Mouse (Mus musculus): Measurements from ENCODE around the gene Magi2. TPM values are rescaled to one million over a fixed set of nuclear protein-coding genes. Genes with fewer than 3 reads are reported as not detected.
"Not testable (repeated sequence)": the region's sequence is repeated elsewhere in the genome, so short reads cannot be mapped to it uniquely, and the experiment has no call there.

Magi2 gene
- polyA plus RNA-seq, 1 experiment from 2014 or later, result 6.1 TPM

DNA sequence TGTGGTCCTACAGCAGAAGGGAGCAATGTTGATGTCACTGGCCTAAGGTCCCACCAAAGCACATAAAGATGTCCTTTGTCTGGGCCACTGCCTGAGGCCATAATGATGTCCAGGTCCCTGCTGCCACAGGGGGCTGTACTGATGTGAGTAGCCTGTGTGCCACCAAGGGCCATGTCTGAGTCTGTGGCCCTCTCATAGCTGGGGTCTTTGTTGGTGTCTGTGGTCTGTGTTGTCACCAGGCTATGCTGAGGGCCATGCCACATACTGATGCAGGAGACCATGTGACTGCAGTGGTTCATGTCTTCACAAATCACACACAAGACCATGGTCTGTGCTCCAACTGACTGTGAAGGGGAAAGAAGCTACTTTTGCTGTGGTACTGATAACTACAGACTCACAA lies 1015.7 kb downstream of the Magi2 start:
- no peak overlapping the region for H3K27ac ChIP-seq (ENCODE audit: low read depth, low read length)
- no peak for ATAC-seq (ENCODE audit: insufficient read depth, low FRiP score, low TSS enrichment)
- H3K4me3 ChIP-seq (ENCODE audit: low read depth, low read length), result no peak overlapping the region
- DNase-seq (ENCODE audit: low spot score), result no peak
- no peaks in the 10 kb centered on the region for H3K4me1 ChIP-seq (ENCODE audit: control insufficient read depth, insufficient read depth, low read length)
- H3K9me3 ChIP-seq (ENCODE audit: control insufficient read depth, low read length), result no peaks in the 10 kb centered on the region
- H3K9ac ChIP-seq (ENCODE audit: low read length), result no peak overlapping the region
- H3K4me2 ChIP-seq (ENCODE audit: low read depth), result no peak overlapping the region
- no peaks in the 10 kb centered on the region for H3K36me3 ChIP-seq (ENCODE audit: control insufficient read depth, insufficient read depth, low read length)
- no peaks in the 10 kb centered on the region for H3K27me3 ChIP-seq (ENCODE audit: control insufficient read depth, insufficient read depth, low read length)

DNA sequence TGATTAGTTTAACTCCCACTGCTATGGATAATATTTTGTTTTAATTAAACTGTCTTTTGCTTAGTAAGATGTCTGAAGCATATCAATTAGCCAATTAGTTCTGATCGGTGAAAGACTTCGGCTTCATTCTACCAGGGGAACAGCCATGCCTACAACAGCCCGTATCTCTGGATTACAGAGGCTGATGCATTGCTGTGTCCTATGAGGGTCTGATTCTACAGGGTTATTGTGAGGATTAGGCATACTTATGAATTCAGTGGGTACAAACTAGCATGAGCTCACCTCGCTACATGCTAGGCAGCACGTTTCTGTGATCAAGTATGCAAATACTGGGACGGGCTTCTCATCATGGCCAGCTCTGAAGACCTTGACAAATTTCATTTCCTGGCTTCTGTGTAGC lies 1022.5 kb downstream of the Magi2 start:
- H3K9ac ChIP-seq (ENCODE audit: low read length), result no peak overlapping the region
- no peak for ATAC-seq (ENCODE audit: insufficient read depth, low FRiP score, low TSS enrichment)
- 93% methylated on average over 6 of the region's 6 CpGs for WGBS

GRCm38 (mm10) chr5:20251541-20251940 lies 1024.7 kb downstream of the Magi2 start:
- ATAC-seq (ENCODE audit: insufficient read depth, low FRiP score, low TSS enrichment), result no peak
- H3K4me1 ChIP-seq (ENCODE audit: control insufficient read depth, insufficient read depth, low read length), result no peaks in the 10 kb centered on the region
- WGBS, result 81% methylated on average over 6 of the region's 6 CpGs

More for the DNA sequence above, 1022.5 kb downstream of the Magi2 start:
- Histone ChIP-seq H3K36me3 (ENCODE audit: control insufficient read depth, insufficient read depth, low read length) (no peaks in the 10 kb centered on the region), H3K9me3 (ENCODE audit: control insufficient read depth, low read length) (no peaks in the 10 kb centered on the region), H3K4me2 (ENCODE audit: low read depth) (no peak overlapping the region), H3K27ac (ENCODE audit: low read depth, low read length) (no peak overlapping the region), H3K4me1 (ENCODE audit: control insufficient read depth, insufficient read depth, low read length) (no peaks in the 10 kb centered on the region), H3K4me3 (ENCODE audit: low read depth, low read length) (no peak overlapping the region), H3K27me3 (ENCODE audit: control insufficient read depth, insufficient read depth, low read length) (no peaks in the 10 kb centered on the region)
- no peak for DNase-seq (ENCODE audit: low spot score)

GRCm38 (mm10) chr5:20256150-20256868 lies 1029.5 kb downstream of the Magi2 start:
- no peak for DNase-seq (ENCODE audit: low spot score)

More at GRCm38 (mm10) chr5:20251541-20251940, 1024.7 kb downstream of the Magi2 start:
- no peaks in the 10 kb centered on the region for H3K27me3 ChIP-seq (ENCODE audit: control insufficient read depth, insufficient read depth, low read length)
- H3K27ac ChIP-seq (ENCODE audit: low read depth, low read length), result no peak overlapping the region
- no peak for DNase-seq (ENCODE audit: low spot score)
- no peak overlapping the region for H3K4me2 ChIP-seq (ENCODE audit: low read depth)
- H3K36me3 ChIP-seq (ENCODE audit: control insufficient read depth, insufficient read depth, low read length), result no peaks in the 10 kb centered on the region
- no peaks in the 10 kb centered on the region for H3K9me3 ChIP-seq (ENCODE audit: control insufficient read depth, low read length)
- no peak overlapping the region for H3K9ac ChIP-seq (ENCODE audit: low read length)
- no peak overlapping the region for H3K4me3 ChIP-seq (ENCODE audit: low read depth, low read length)

GRCm38 (mm10) chr5:20256933-20257332 lies 1030.1 kb downstream of the Magi2 start:
- H3K9me3 ChIP-seq (ENCODE audit: control insufficient read depth, low read length), result no peaks in the 10 kb centered on the region
- H3K4me2 ChIP-seq (ENCODE audit: low read depth), result no peak overlapping the region
- no peaks in the 10 kb centered on the region for H3K4me1 ChIP-seq (ENCODE audit: control insufficient read depth, insufficient read depth, low read length)
- H3K36me3 ChIP-seq (ENCODE audit: control insufficient read depth, insufficient read depth, low read length), result no peaks in the 10 kb centered on the region
- H3K4me3 ChIP-seq (ENCODE audit: low read depth, low read length), result no peak overlapping the region
- H3K9ac ChIP-seq (ENCODE audit: low read length), result no peak overlapping the region
- H3K27ac ChIP-seq (ENCODE audit: low read depth, low read length), result no peak overlapping the region
- DNase-seq (ENCODE audit: low spot score) (no peak), ATAC-seq (ENCODE audit: insufficient read depth, low FRiP score, low TSS enrichment) (no peak)
- 67% methylated on average over 2 of the region's 2 CpGs for WGBS
- H3K27me3 ChIP-seq (ENCODE audit: control insufficient read depth, insufficient read depth, low read length), result no peaks in the 10 kb centered on the region

More at GRCm38 (mm10) chr5:20256150-20256868, 1029.5 kb downstream of the Magi2 start:
- Histone ChIP-seq H3K27me3 (ENCODE audit: control insufficient read depth, insufficient read depth, low read length) (no peaks in the 10 kb centered on the region), H3K9ac (ENCODE audit: low read length) (no peak overlapping the region), H3K9me3 (ENCODE audit: control insufficient read depth, low read length) (no peaks in the 10 kb centered on the region), H3K4me1 (ENCODE audit: control insufficient read depth, insufficient read depth, low read length) (no peaks in the 10 kb centered on the region), H3K4me2 (ENCODE audit: low read depth) (no peak overlapping the region), H3K27ac (ENCODE audit: low read depth, low read length) (no peak overlapping the region), H3K36me3 (ENCODE audit: control insufficient read depth, insufficient read depth, low read length) (no peaks in the 10 kb centered on the region), H3K4me3 (ENCODE audit: low read depth, low read length) (no peak overlapping the region)
- ATAC-seq (ENCODE audit: insufficient read depth, low FRiP score, low TSS enrichment), result no peak
- 95% methylated on average over 3 of the region's 3 CpGs for WGBS

DNA sequence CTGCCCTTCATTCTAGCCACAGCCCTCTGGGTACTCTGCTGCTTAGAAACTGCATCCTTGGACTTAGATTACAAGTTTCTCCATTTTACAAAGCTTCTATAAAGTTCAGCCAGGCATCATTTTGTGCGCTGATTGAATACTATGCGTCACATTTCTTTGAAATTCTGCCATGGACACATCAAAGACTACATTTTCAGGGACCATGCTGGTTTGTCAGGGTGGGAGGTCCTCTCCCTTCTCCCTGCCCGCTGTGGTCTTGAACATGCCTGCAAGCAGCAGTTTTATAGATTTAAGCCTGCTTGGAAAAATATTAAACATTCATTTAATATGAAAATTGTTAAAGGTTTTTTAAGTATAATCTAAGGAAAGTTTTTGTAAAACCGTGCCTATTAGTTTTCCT lies 1030.6 kb downstream of the Magi2 start:
- Histone ChIP-seq H3K4me3 (ENCODE audit: low read depth, low read length) (no peak overlapping the region), H3K4me2 (ENCODE audit: low read depth) (no peak overlapping the region), H3K27me3 (ENCODE audit: control insufficient read depth, insufficient read depth, low read length) (no peaks in the 10 kb centered on the region), H3K9ac (ENCODE audit: low read length) (no peak overlapping the region), H3K36me3 (ENCODE audit: control insufficient read depth, insufficient read depth, low read length) (no peaks in the 10 kb centered on the region), H3K9me3 (ENCODE audit: control insufficient read depth, low read length) (no peaks in the 10 kb centered on the region), H3K4me1 (ENCODE audit: control insufficient read depth, insufficient read depth, low read length) (no peaks in the 10 kb centered on the region), H3K27ac (ENCODE audit: low read depth, low read length) (no peak overlapping the region)
- WGBS, result 81% methylated on average over 4 of the region's 4 CpGs
- DNase-seq (ENCODE audit: low spot score) (no peak), ATAC-seq (ENCODE audit: insufficient read depth, low FRiP score, low TSS enrichment) (no peak)

- no peak overlapping the region for H3K9ac ChIP-seq (ENCODE audit: low read length)
- no peaks in the 10 kb centered on the region for H3K36me3 ChIP-seq (ENCODE audit: control insufficient read depth, insufficient read depth, low read length)
- DNase-seq (ENCODE audit: low spot score) (no peak), ATAC-seq (ENCODE audit: insufficient read depth, low FRiP score, low TSS enrichment) (no peak)
- H3K4me2 ChIP-seq (ENCODE audit: low read depth), result no peak overlapping the region
- H3K4me3 ChIP-seq (ENCODE audit: low read depth, low read length), result no peak overlapping the region
- H3K27ac ChIP-seq (ENCODE audit: low read depth, low read length), result no peak overlapping the region
- 82% methylated on average over 3 of the region's 3 CpGs for WGBS
- no peaks in the 10 kb centered on the region for H3K27me3 ChIP-seq (ENCODE audit: control insufficient read depth, insufficient read depth, low read length)
- H3K4me1 ChIP-seq (ENCODE audit: control insufficient read depth, insufficient read depth, low read length), result no peaks in the 10 kb centered on the region
- no peaks in the 10 kb centered on the region for H3K9me3 ChIP-seq (ENCODE audit: control insufficient read depth, low read length)
These were observed 1032.9 kb downstream of the Magi2 start for GRCm38 (mm10) chr5:20259719-20260118.

GRCm38 (mm10) chr5:20272680-20273079 lies 1045.8 kb downstream of the Magi2 start:
- H3K9ac ChIP-seq (ENCODE audit: low read length); H3K4me3 ChIP-seq (ENCODE audit: low read depth, low read length); H3K36me3 ChIP-seq (ENCODE audit: control insufficient read depth, insufficient read depth, low read length); H3K27me3 ChIP-seq (ENCODE audit: control insufficient read depth, insufficient read depth, low read length); H3K4me1 ChIP-seq (ENCODE audit: control insufficient read depth, insufficient read depth, low read length); DNase-seq (ENCODE audit: low spot score); H3K27ac ChIP-seq (ENCODE audit: low read depth, low read length); H3K9me3 ChIP-seq (ENCODE audit: control insufficient read depth, low read length); ATAC-seq (ENCODE audit: insufficient read depth, low FRiP score, low TSS enrichment); H3K4me2 ChIP-seq (ENCODE audit: low read depth): not testable (repeated sequence)
- WGBS, result 87% methylated on average over 1 of the region's 1 CpGs

GRCm38 (mm10) chr5:20275632-20276031 lies 1048.8 kb downstream of the Magi2 start:
- 87% methylated on average over 2 of the region's 2 CpGs for WGBS

More at GRCm38 (mm10) chr5:20275632-20276031, 1048.8 kb downstream of the Magi2 start:
- DNase-seq (ENCODE audit: low spot score), result no peak
- no peak overlapping the region for H3K9ac ChIP-seq (ENCODE audit: low read length)
- ATAC-seq (ENCODE audit: insufficient read depth, low FRiP score, low TSS enrichment), result no peak
- H3K27me3 ChIP-seq (ENCODE audit: control insufficient read depth, insufficient read depth, low read length), result no peaks in the 10 kb centered on the region
- no peak overlapping the region for H3K4me2 ChIP-seq (ENCODE audit: low read depth)
- H3K27ac ChIP-seq (ENCODE audit: low read depth, low read length), result no peak overlapping the region
- H3K9me3 ChIP-seq (ENCODE audit: control insufficient read depth, low read length), result no peaks in the 10 kb centered on the region
- no peaks in the 10 kb centered on the region for H3K4me1 ChIP-seq (ENCODE audit: control insufficient read depth, insufficient read depth, low read length)
- H3K36me3 ChIP-seq (ENCODE audit: control insufficient read depth, insufficient read depth, low read length), result no peaks in the 10 kb centered on the region
- H3K4me3 ChIP-seq (ENCODE audit: low read depth, low read length), result no peak overlapping the region
